Mouse (Mus musculus) cerebellum, adult 2 months (tissue): ENCODE data around the gene Syngr1.

ENCODE experiments used
- CTCF ChIP-seq: fragments of 200-500 bp; IDR thresholded peaks from 2 replicates; pipeline ENCODE4 v1.5.1; 2011; ENCODE audit warnings: low read depth, mild to moderate bottlenecking, control low read depth, low read length, moderate library complexity, borderline replicate concordance; ENCODE audit not compliant: insufficient read depth
- POLR2A ChIP-seq: fragments of 200-500 bp; IDR thresholded peaks from 2 replicates; pipeline ENCODE4 v1.6.1; 2011; ENCODE audit warnings: low read length, control low read depth, borderline replicate concordance; ENCODE audit not compliant: insufficient read depth

DNA sequence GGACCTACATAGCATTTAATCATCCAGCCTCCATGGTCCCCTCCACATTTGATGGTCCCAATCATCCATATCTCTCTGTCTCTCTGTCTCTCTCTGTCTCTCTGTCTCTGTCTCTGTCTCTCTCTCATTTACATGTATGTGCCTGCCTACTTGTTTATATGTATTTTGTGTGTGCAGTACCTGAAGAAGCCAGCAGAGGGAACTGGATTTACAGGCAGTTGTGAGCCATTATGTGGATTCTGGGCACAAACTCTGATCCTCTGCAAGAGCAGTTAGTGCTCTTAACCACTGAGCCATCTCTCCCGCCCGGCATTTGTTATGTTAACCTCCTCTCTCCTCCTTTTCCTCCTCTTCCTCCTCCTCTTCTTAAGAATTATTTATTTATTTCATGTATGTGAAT lies 45.4 kb upstream of the Syngr1 start:
- TF ChIP-seq CTCF (no peak), POLR2A (no peak)
